Mouse (Mus musculus): ENCODE results near the gene Srsf3.

GRCm38 (mm10) chr17:29020444-29020843, 12.0 kb upstream of the Srsf3 start:
- no peak for TF ChIP-seq POLR2A (IDR thresholded peaks at IDR 0.05; ENCODE audit: borderline replicate concordance, control insufficient read depth, low read depth, low read length)
- peak; percentile 32; the same call in 1 of the 2 replicates for TF ChIP-seq CTCF (IDR thresholded peaks at IDR 0.05; ENCODE audit: control insufficient read depth, insufficient read depth, low read length)

All from bone marrow, adult 2 months (tissue).